Mouse (Mus musculus) C2C12 (cell line): Measurements from ENCODE around the gene Ngdn. TPM values are rescaled to one million over a fixed set of nuclear protein-coding genes. Genes with fewer than 3 reads are reported as not detected.

Experiments
- H3K27me3 ChIP-seq: one replicate; pipeline ENCODE4 v1.6.1; 2011; ENCODE audit not compliant: control insufficient read depth, insufficient read depth, insufficient read length
- H3K36me3 ChIP-seq: one replicate; pipeline ENCODE4 v1.6.1; 2011; ENCODE audit not compliant: control insufficient read depth, insufficient read depth
- H3K4me3 ChIP-seq: one replicate; pipeline ENCODE4 v1.5.1; 2011; ENCODE audit warnings: mild to moderate bottlenecking, control low read depth; ENCODE audit not compliant: poor library complexity, insufficient read depth, severe bottlenecking
- H3K79me2 ChIP-seq: one replicate; pipeline ENCODE4 v1.6.1; 2011; ENCODE audit not compliant: control insufficient read depth, insufficient read depth
- H3K79me3 ChIP-seq: one replicate; pipeline ENCODE4 v1.6.1; 2011; ENCODE audit warnings: low read depth, control low read depth
- H3ac ChIP-seq: one replicate; pipeline ENCODE3; 2011; ENCODE audit warnings: low read depth; ENCODE audit not compliant: control insufficient read depth, insufficient read length
- CEBPB ChIP-seq: IDR thresholded peaks from one replicate; pipeline ENCODE4 v1.6.1; 2011; ENCODE audit warnings: low read depth, mild to moderate bottlenecking, control low read depth, moderate library complexity
- CTCF ChIP-seq: IDR thresholded peaks from one replicate; pipeline ENCODE4 v1.5.1; 2011; ENCODE audit not compliant: control insufficient read depth, insufficient read depth, insufficient read length
- FOSL1 ChIP-seq: IDR thresholded peaks from one replicate; pipeline ENCODE4 v1.8.0; 2011; ENCODE audit warnings: mild to moderate bottlenecking, low read length; ENCODE audit not compliant: poor library complexity, insufficient read depth, severe bottlenecking
- MAX ChIP-seq: IDR thresholded peaks from one replicate; pipeline ENCODE4 v1.6.1; 2011; ENCODE audit warnings: mild to moderate bottlenecking, control low read depth
- MYOD1 ChIP-seq: IDR thresholded peaks from one replicate; pipeline ENCODE4 v1.6.1; 2011; ENCODE audit warnings: low read depth; ENCODE audit not compliant: control insufficient read depth, insufficient read length
- MYOG ChIP-seq: IDR thresholded peaks from one replicate; pipeline ENCODE4 v1.6.1; 2011; ENCODE audit not compliant: control insufficient read depth, insufficient read length; ENCODE audit errors: extremely low read depth
- USF1 ChIP-seq: IDR thresholded peaks from one replicate; pipeline ENCODE4 v1.6.1; 2011; ENCODE audit warnings: low read depth, mild to moderate bottlenecking, control low read depth, moderate library complexity
- polyA plus RNA-seq: library from polyadenylated mRNA; unstranded; fragments of >200 nt; fragmentation: generic; extraction: Trizol; gene quantifications from one replicate; pipeline ENCODE4 v1.2.1, GENCODE M21; 2012; ENCODE audit warnings: missing spikeins

Ngdn gene
- polyA plus RNA-seq, 1 experiment: 56.0 TPM

- Histone ChIP-seq H3K27me3 (no peaks in the 10 kb centered on the region), H3K79me2 (peaks cover 18% of the 10 kb centered on the region), H3K36me3 (peaks cover 37% of the 10 kb centered on the region), H3K4me3 (no peak overlapping the region), H3K79me3 (peaks cover 11% of the 10 kb centered on the region), H3ac (no peak overlapping the region)
- TF ChIP-seq MAX: no peak
- no peak for TF ChIP-seq CTCF
- TF ChIP-seq USF1: no peak
- no peak for TF ChIP-seq CEBPB
Measured at GRCm38 (mm10) chr14:55020394-55020793, 5.1 kb downstream of the Ngdn start.

- Histone ChIP-seq H3K4me3 (no peak overlapping the region), H3K27me3 (no peaks in the 10 kb centered on the region), H3ac (no peak overlapping the region), H3K79me3 (peaks cover 4% of the 10 kb centered on the region), H3K36me3 (peaks cover 41% of the 10 kb centered on the region), H3K79me2 (no peaks in the 10 kb centered on the region)
- TF ChIP-seq FOSL1 (no peak), MYOD1 (no peak), MYOG (no peak), CTCF (no peak), CEBPB (no peak), MAX (no peak), USF1 (no peak)
Measured at GRCm38 (mm10) chr14:55023011-55023410, 7.8 kb downstream of the Ngdn start.

DNA sequence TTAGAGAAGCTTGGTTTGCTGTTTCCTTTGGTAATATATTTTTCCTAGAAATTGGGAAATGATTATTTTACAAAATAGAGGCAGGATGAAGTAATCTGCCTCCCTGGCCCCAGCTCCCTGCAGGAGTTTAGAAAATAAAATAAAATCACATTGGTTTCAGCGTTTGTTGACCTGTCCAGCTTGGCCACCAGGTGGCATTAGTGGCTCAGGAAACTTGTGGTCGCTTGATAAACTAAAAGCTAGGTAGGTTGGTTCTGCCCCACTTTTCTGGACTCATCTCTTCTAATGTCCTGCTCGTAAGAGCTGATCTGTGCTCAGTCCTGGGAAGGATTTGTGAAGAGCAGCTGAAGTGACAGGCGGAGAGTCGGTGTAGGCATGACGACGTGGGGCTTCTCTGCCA is 9.0 kb downstream of the Ngdn start:
- H3ac ChIP-seq: no peak overlapping the region
- no peak overlapping the region for H3K4me3 ChIP-seq
- no peaks in the 10 kb centered on the region for H3K79me2 ChIP-seq
- TF ChIP-seq CTCF: no peak
- no peak for TF ChIP-seq USF1
- TF ChIP-seq MAX: no peak
- no peak for TF ChIP-seq MYOD1
- no peak for TF ChIP-seq CEBPB
- no peak for TF ChIP-seq FOSL1
- no peak for TF ChIP-seq MYOG
- H3K27me3 ChIP-seq: no peaks in the 10 kb centered on the region
- peaks cover 4% of the 10 kb centered on the region for H3K79me3 ChIP-seq
- H3K36me3 ChIP-seq: peaks cover 39% of the 10 kb centered on the region

GRCm38 (mm10) chr14:55025527-55025926 is 10.3 kb downstream of the Ngdn start:
- H3K36me3 ChIP-seq: peaks cover 27% of the 10 kb centered on the region
- H3K4me3 ChIP-seq: no peak overlapping the region
- no peaks in the 10 kb centered on the region for H3K27me3 ChIP-seq
- H3K79me3 ChIP-seq: no peaks in the 10 kb centered on the region
- TF ChIP-seq MYOG (no peak), MYOD1 (no peak), CEBPB (no peak), USF1 (no peak), FOSL1 (no peak), CTCF (no peak), MAX (no peak)
- no peaks in the 10 kb centered on the region for H3K79me2 ChIP-seq
- H3ac ChIP-seq: no peak overlapping the region

- TF ChIP-seq USF1 (no peak), MAX (no peak), MYOD1 (no peak), MYOG (no peak), CEBPB (no peak), CTCF (no peak), FOSL1 (no peak)
- Histone ChIP-seq H3K36me3 (peaks cover 18% of the 10 kb centered on the region), H3K27me3 (no peaks in the 10 kb centered on the region), H3K79me2 (no peaks in the 10 kb centered on the region), H3ac (no peak overlapping the region), H3K79me3 (no peaks in the 10 kb centered on the region), H3K4me3 (no peak overlapping the region)
Measured at GRCm38 (mm10) chr14:55027251-55027650, 12.0 kb downstream of the Ngdn start.

DNA sequence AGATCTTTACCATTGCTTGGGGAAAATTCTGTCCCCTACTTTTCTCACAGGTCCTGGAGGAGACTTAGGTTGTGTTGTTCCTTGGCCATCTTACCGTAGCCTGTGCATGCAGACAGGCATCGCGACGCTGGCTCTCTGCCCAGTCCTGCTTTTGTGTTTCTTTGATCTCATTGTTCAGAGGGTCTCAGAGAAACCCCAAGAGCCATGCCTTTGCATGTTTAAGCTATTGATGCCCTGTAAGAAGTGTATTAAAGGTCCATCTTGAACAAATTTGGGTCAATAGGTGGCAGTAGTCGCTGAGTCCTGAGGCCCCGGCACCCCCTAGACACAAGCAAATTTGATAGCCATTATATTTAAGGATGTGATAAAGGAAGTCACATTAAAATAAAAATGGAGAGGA is 12.4 kb downstream of the Ngdn start:
- Histone ChIP-seq H3K79me2 (no peaks in the 10 kb centered on the region), H3K79me3 (no peaks in the 10 kb centered on the region), H3K27me3 (no peaks in the 10 kb centered on the region), H3K36me3 (peaks cover 18% of the 10 kb centered on the region), H3K4me3 (no peak overlapping the region), H3ac (no peak overlapping the region)
- TF ChIP-seq CTCF: no peak
- no peak for TF ChIP-seq USF1
